Mouse (Mus musculus): Measurements from ENCODE around the gene Cyp2f2.

- no peak for TF ChIP-seq CTCF (conservative IDR thresholded peaks at IDR 0.05; ENCODE audit: low read length)
- no peak for TF ChIP-seq NANOG (IDR thresholded peaks at IDR 0.05; ENCODE audit: borderline replicate concordance, low read length)
- no peak for TF ChIP-seq POU5F1 (IDR thresholded peaks at IDR 0.05; ENCODE audit: borderline replicate concordance, low read length)
Measured at GRCm38 (mm10) chr7:27177942-27178323, 58.2 kb downstream of the Cyp2f2 start.

All from E14TG2a.4 (cell line).